Comparison of ENCODE assay signal across 7 mouse cellular contexts in the genomic region with DNA sequence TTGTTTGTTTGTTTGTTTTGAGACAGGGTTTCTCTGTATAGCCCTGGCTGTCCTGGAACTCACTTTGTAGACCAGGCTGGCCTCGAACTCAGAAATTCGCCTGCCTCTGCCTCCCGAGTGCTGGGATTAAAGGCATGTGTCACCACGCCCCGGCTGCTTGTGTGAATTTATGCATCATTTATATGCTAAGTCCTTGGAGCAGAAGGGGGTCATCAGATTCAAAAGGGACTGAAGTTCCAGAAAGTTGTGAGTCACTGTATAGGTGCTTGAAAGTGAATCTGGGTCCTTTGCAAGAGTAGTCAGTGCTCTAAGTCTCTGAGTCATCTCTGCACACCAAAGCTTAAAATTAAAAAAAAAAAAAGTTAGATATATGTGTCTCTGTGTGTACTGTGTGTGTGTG.
DNase-seq lines count a peak whose midpoint lies in the region; ATAC-seq and TF ChIP-seq lines count a peak whose summit lies in the region.
"Not testable (repeated sequence)": the region's sequence is repeated elsewhere in the genome, so short reads cannot be mapped to it uniquely, and the experiment has no call there.

No protein-coding gene starts in this region.

- not testable (repeated sequence) for H3K4me2 ChIP-seq in forebrain, embryonic 11.5 days (ENCODE audit: low read depth, low read length, severe bottlenecking); forebrain, embryonic 15.5 days (replicated peaks); hindbrain, embryonic 12.5 days (replicated peaks); midbrain, embryonic 14.5 days (ENCODE audit: low read length)

- H3K27ac ChIP-seq in embryonic facial prominence, embryonic 10.5 days (replicated peaks), result peak overlapping the region; percentile 85
- peak overlapping the region; percentile 86 for H3K27ac ChIP-seq in forebrain, embryonic 11.5 days (ENCODE audit: low read depth, low read length)
- H3K27ac ChIP-seq in forebrain, embryonic 15.5 days (replicated peaks), result peak overlapping the region; percentile 89
- peak overlapping the region; percentile 89 for H3K27ac ChIP-seq in hindbrain, embryonic 12.5 days
- peak overlapping the region; percentile 89 for H3K27ac ChIP-seq in midbrain, embryonic 10.5 days (replicated peaks)
- peak overlapping the region; percentile 92 for H3K27ac ChIP-seq in midbrain, embryonic 14.5 days (replicated peaks; ENCODE audit: low read depth, low read length)

- 87% methylated on average over 5 of the region's 5 CpGs for WGBS in embryonic facial prominence, embryonic 10.5 days
- WGBS in forebrain, embryonic 11.5 days, result 76% methylated on average over 5 of the region's 5 CpGs
- 69% methylated on average over 5 of the region's 5 CpGs for WGBS in forebrain, embryonic 15.5 days
- 77% methylated on average over 5 of the region's 5 CpGs for WGBS in hindbrain, embryonic 12.5 days
- 74% methylated on average over 5 of the region's 5 CpGs for WGBS in midbrain, embryonic 10.5 days
- WGBS in midbrain, embryonic 14.5 days, result 50% methylated on average over 5 of the region's 5 CpGs

- DNase-seq in Patski (ENCODE audit: low read depth, low spot score); embryonic facial prominence, embryonic 10.5 days (ENCODE audit: low spot score); forebrain, embryonic 11.5 days (ENCODE audit: low spot score); midbrain, embryonic 10.5 days (ENCODE audit: low spot score); midbrain, embryonic 14.5 days: not testable (repeated sequence)

- H3K9ac ChIP-seq in forebrain, embryonic 11.5 days (ENCODE audit: low read length); forebrain, embryonic 15.5 days (replicated peaks); hindbrain, embryonic 12.5 days; midbrain, embryonic 14.5 days (replicated peaks; ENCODE audit: low read length): not testable (repeated sequence)

- TF ChIP-seq CTCF in Patski (IDR thresholded peaks at IDR 0.05), result not testable (repeated sequence)

- ATAC-seq in Patski, result peak; percentile 29
- not testable (repeated sequence) for ATAC-seq in forebrain, embryonic 11.5 days (replicated peaks; ENCODE audit: low FRiP score); forebrain, embryonic 15.5 days (replicated peaks); hindbrain, embryonic 12.5 days (ENCODE audit: low FRiP score); midbrain, embryonic 14.5 days (ENCODE audit: low FRiP score, low TSS enrichment)

- peaks cover 66% of the 10 kb centered on the region for H3K4me1 ChIP-seq in embryonic facial prominence, embryonic 10.5 days
- peaks cover 21% of the 10 kb centered on the region for H3K4me1 ChIP-seq in forebrain, embryonic 11.5 days (replicated peaks; ENCODE audit: control insufficient read depth, insufficient read depth, low read length)
- H3K4me1 ChIP-seq in forebrain, embryonic 15.5 days, result peaks cover 30% of the 10 kb centered on the region
- peaks cover 34% of the 10 kb centered on the region for H3K4me1 ChIP-seq in hindbrain, embryonic 12.5 days
- peaks cover 63% of the 10 kb centered on the region for H3K4me1 ChIP-seq in midbrain, embryonic 10.5 days
- peaks cover 33% of the 10 kb centered on the region for H3K4me1 ChIP-seq in midbrain, embryonic 14.5 days (ENCODE audit: control insufficient read depth, insufficient read depth, low read length)

- CTCF ChIA-PET in Patski (lab: Charles Lee), result not testable (repeated sequence)

- in situ Hi-C loops in Patski (cut with MboI; ENCODE audit: low pct_unique_long_range_greater_than_20kb), result not testable (repeated sequence)

- not testable (repeated sequence) for H3K9me3 ChIP-seq in embryonic facial prominence, embryonic 10.5 days; forebrain, embryonic 11.5 days (ENCODE audit: control insufficient read depth, low read length); forebrain, embryonic 15.5 days; hindbrain, embryonic 12.5 days (replicated peaks); midbrain, embryonic 10.5 days (replicated peaks); midbrain, embryonic 14.5 days (ENCODE audit: control insufficient read depth, low read length)

- POLR2A ChIA-PET in Patski (lab: Charles Lee), result not testable (repeated sequence)

- not testable (repeated sequence) for H3K4me3 ChIP-seq in embryonic facial prominence, embryonic 10.5 days; forebrain, embryonic 11.5 days (ENCODE audit: low read depth, low read length); forebrain, embryonic 15.5 days; hindbrain, embryonic 12.5 days; midbrain, embryonic 10.5 days; midbrain, embryonic 14.5 days (replicated peaks; ENCODE audit: low read depth, low read length)

- H3K36me3 ChIP-seq in embryonic facial prominence, embryonic 10.5 days (replicated peaks); forebrain, embryonic 11.5 days (ENCODE audit: control insufficient read depth, insufficient read depth, low read length); forebrain, embryonic 15.5 days; hindbrain, embryonic 12.5 days; midbrain, embryonic 10.5 days; midbrain, embryonic 14.5 days (ENCODE audit: control insufficient read depth, insufficient read depth, low read length): not testable (repeated sequence)

- not testable (repeated sequence) for H3K27me3 ChIP-seq in Patski; embryonic facial prominence, embryonic 10.5 days (replicated peaks; ENCODE audit: low read depth, poor library complexity, severe bottlenecking); forebrain, embryonic 11.5 days (ENCODE audit: control insufficient read depth, insufficient read depth, low read length); forebrain, embryonic 15.5 days; hindbrain, embryonic 12.5 days; midbrain, embryonic 14.5 days (ENCODE audit: control insufficient read depth, insufficient read depth, low read length)
- peaks cover 71% of the 10 kb centered on the region for H3K27me3 ChIP-seq in midbrain, embryonic 10.5 days (ENCODE audit: low read depth, poor library complexity, severe bottlenecking)
